Mouse (Mus musculus) layer of hippocampus, postnatal 14 days (tissue): Measurements from ENCODE around the gene Gm20481. TPM values are rescaled to one million over a fixed set of nuclear protein-coding genes. Genes with fewer than 3 reads are reported as not detected.
"Not testable (repeated sequence)": the region's sequence is repeated elsewhere in the genome, so short reads cannot be mapped to it uniquely, and the experiment has no call there.

Experiments used
- DNase-seq, 2 experiments: peaks; one replicate each; pipeline ENCODE4 v3.0.0; 2021 to 2022; ENCODE audit warnings: low spot score in 2 of 2, mixed read lengths in 1 of 2
- total RNA-seq, 2 experiments: library from RNA; stranded (reverse); gene quantifications; 2 replicates each; pipeline ENCODE4 v1.2.3; 2021

Gene Gm20481
- total RNA-seq, 2 experiments from 2014 or later = not detected

DNA sequence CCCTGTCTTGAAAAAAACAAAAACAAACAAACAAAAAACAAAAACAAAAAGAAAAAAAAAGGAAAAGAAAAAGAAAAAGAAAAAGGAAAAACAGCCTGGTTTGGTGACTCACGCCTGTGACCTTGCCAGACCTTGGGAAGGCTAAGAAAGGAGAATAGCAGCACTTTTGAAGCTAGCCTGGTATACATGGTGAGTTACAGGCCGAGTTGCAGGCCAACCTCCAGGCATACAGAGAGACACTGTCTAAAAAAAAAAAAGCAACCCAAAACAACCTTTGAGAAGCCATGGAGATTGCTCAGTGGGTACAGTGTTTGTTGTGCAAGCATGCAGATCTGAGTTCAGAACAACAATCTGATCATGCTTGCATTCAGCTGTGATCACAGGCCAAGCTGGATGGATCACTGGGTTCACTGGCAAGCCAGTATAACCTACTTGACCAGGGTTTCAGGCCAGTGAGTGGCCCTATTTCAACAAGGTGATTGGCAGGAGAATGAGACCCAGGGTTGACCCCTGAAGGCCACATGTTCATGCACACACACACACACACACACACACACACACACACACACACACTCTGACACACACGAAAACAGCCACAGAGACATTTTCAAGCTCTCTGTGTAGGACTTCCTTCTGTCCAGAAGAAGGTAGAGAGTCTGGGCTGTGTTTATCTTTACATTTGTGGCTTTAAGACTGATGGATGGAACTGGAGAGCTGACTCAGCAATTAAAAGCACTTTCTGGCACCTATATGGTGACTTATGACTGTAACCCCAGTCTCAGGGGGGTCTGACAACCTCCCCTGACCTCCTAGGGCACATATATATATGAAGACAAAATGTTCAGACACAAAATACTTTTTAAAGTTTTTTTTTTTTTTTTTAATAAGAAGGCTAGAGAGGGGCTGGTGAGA is 6.1 kb downstream of the Gm20481 start:
- no peak for DNase-seq

- no peak for DNase-seq
These were observed 7.3 kb downstream of the Gm20481 start for GRCm38 (mm10) chr17:34977000-34977399.

GRCm38 (mm10) chr17:34978239-34978638 is 8.5 kb downstream of the Gm20481 start:
- DNase-seq = no peak

DNA sequence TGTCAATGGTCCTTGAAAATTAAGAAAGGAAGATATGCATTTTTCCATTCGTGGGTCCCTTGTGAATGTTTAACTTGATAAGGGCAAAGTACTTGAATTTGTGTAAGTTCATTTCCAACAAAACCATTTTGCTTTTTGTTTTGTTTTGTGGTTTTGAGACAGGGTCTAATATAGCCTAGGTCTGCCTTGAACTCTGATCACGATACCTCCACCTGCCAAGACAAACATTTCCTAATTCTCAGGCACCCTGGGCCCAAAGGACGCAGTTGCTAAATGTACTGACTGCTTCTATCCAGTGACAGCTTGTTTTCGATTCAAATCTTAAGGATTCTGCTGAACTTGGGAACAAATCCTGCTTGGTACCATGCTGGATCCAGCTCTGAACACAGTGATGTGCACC is 9.9 kb downstream of the Gm20481 start:
- no peak for DNase-seq

DNA sequence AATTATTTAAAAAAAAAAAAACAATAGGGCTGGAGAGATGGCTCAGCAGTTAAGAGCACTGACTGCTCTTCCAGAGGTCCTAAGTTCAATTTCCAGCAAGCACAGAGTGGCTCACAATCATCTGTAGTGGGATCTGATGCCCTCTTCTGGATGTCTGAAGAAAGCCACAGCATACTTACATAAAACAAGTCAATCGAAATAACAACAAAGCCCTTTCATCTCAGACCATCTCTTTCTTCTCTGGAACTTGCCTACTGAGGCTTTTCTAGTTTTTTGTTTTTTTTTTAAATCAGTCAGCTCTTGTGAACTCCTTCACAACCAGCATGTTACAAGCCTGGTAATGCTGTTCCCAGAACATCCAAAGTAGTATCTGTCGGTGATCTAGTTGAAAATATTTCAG is 10.9 kb downstream of the Gm20481 start:
- no peak for DNase-seq

DNA sequence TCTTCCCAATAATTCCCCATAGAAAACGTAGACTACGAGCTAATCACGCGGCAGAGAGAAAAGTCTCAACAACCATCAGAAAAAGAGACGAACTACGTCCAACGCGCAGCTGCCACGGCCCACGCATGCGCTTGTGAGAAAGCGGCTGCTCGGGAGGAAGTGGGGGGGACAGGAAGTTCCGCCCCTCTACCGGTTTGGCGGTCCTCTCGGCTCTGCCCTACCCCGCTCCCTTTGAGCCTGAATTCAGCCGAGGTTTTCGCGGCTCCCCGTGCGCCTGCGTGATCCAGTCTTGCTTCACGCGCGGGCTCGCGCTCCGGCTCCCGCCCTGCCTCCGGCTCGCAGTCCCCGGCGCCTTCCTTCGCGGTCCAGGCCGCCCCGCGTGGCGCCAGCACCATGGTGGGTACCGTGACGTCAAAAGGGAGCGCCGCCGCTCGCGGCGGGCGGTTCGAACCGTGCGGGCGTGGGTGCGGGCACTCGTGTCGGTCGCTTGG is 12.0 kb downstream of the Gm20481 start, which contains the start of gene Lsm2:
TSS of gene Lsm2 (plus strand) at position 173 of the 491 bp plus-strand sequence.
- peak; percentile 92 to 94 for DNase-seq

GRCm38 (mm10) chr17:34982328-34982727 is 12.6 kb downstream of the Gm20481 start:
- DNase-seq = no peak

DNA sequence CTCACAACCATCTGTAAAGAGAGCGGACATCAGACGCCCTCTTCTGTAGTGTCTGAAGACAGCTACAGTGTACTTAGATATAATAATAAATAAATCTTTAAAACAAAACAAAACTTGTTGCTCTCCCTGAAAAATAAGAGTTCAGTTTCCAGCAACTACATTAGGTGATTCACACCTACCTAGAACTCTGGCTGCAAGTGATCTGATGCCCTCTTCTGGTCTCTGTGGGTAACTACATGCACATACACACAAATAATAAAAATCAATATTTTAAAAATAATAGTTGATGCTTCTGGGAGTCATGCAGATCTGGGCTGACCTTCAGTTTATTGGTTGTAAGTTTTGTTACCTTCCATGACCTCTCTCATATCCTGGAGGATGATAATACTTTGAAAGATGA is 14.5 kb downstream of the Gm20481 start:
- no peak for DNase-seq

GRCm38 (mm10) chr17:34994751-34995150 is 25.0 kb downstream of the Gm20481 start:
- no peak for DNase-seq

GRCm38 (mm10) chr17:34995192-34995591 is 25.5 kb downstream of the Gm20481 start:
- DNase-seq = not testable (repeated sequence)

GRCm38 (mm10) chr17:34995927-34996326 is 26.2 kb downstream of the Gm20481 start:
- not testable (repeated sequence) for DNase-seq

GRCm38 (mm10) chr17:34996411-34997141 is 26.9 kb downstream of the Gm20481 start:
- no peak for DNase-seq

GRCm38 (mm10) chr17:34997142-34997483 is 27.4 kb downstream of the Gm20481 start:
- DNase-seq = no peak

DNA sequence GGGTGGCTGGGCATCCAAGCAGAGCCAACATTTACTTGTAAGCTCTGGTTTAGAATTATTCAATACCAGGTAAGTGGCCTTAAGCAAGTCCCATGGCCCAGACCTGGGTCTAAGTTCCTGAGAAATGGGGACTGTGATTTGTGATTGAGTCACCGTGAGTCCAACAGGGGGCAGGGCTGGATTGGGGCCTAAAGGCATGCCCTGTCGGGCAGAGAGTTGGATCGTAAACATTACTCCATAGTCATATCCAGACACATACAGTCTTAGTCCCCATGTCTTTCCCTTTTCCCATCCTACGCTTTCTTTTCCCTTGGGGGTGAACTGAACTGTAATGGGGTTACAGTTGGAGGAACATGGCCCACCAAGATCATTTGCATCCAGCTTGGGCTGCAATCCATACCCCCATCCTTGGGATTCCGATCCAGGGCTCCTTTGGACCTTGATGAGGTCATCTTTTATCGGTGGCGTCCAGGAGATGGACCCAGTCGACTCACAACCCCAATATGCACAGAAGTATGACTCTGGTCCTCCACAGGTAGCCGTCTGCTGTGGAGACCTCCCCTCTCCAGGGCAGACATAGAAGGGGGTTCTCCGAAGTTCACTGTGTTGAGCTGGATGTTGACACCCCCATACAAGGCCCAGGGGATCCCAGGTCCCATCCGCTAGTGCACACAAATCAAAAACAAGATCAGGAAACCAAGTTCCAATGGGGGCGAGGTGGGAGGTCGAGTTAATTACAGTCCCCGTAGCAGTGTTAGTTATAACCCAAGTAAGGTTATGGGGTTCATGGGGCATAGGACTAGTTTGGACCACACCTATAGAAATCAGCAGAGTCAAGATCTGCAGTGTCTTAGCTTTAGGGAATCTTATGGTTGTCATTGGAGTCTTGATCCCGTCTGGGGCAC is 29.1 kb downstream of the Gm20481 start:
- no peak for DNase-seq

DNA sequence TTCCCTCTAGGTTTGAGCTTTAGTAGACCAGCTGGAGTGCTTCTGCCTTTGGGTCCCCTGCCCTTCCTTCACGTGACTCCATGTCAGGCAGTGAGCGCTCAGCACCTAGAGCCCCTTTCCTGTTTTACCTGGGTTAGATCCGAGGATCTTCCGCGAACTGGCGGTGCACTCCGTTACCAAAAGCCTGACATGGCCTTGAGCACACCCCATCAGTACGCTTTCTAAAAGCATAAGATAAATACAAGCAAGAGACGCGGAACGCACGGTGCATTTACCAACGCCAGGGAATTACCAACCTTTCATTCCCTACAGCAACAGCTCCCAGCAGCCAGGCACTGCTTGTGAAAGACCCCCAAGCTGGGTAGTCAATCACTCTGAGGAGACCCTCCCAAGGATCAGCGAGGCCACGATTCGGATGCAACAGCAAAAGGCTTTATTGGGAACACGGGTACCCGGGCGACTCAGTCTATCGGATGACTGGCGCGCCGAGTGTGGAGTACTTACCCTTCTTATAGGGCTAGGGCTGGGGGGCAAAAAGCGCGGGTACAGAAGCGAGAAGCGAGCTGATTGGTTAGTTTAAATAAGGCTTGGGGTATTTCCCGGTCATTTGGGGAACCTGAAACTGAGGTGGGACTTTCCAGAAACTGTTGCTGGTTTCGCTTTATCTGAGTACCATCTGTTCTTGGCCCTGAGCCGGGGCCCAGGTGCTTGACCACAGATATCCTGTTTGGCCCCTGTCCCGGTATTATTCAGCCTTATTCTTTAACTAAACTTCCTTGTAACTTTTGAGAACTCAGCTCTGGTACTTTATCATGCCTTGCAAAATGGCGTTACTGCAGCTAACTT is 30.4 kb downstream of the Gm20481 start:
- DNase-seq = not testable (repeated sequence)

DNA sequence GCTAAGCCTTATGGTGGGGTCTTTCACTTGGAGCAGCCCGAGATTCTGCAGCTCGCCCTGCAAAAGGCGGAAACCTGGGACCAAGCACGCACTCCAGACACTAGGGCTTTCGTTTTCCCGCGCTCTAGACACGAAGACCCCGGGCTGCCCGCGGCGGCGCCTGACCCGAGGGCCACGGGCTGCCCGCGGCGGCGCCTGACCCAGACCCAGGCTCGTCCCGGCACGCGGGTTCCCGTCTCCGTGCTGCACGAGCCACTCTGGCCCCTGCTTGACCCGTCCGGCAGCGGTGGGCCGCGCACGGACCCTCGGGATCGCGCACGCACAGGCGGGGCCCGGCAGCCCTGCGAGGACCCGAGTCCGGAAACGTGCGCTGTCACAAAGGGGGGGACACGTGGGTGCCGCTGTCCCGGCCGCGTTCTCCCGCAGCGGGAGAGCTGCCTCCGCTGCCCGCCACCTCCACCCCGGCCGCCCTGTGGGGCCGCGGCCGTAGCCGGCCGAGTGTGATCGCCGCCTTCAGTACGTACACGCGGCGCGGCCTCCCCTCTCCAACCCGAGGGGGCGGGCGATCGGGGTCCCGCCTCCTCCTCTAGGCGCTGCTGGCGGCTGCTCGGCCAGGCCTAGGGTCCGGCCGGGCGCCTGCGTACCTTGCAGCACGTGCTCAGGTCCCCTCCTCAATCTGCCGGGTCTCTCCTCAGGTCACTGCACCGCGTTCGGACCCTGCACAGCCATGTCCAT is 31.2 kb downstream of the Gm20481 start, which contains the start of gene Vars:
TSS of gene Vars (plus strand) at position 271 of the 735 bp plus-strand sequence.
- DNase-seq = peak; percentile 80 to 86

DNA sequence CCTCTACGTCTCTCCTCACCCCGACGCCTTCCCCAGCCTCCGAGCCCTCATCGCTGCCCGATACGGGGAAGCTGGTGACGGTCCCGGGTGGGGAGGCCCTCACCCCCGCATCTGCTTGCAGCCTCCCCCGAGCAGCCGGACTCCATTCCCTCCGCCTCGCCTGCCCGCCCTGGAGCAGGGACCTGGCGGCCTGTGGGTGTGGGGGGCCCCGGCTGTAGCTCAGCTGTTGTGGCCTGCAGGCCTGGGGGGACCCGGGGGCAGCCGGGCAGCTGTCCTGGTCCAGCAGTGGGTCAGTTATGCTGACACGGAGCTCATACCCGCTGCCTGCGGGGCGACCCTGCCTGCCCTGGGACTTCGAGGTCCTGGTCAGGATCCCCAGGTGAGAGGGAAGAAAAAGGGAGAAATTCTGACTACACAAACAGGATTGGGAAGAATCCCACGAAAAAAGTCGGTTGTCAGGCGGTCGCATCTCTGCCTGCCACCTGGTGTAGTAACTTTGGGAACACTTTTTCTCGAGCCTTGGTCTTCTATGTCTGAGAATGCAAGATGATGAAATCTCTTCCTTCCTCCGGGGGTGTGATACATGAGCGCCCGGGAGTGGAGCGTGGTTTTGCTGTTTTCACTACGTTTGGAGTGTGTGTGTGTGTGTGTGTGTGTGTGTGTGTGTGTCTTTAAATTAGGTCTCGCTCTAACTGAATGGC is 31.9 kb downstream of the Gm20481 start:
- DNase-seq = no peak

GRCm38 (mm10) chr17:35002153-35002865 is 32.6 kb downstream of the Gm20481 start:
- DNase-seq = no peak
